Mouse (Mus musculus) layer of hippocampus, adult 2 months (tissue): Measurements from ENCODE around the gene Dhx58. TPM values are rescaled to one million over a fixed set of nuclear protein-coding genes. Genes with fewer than 3 reads are reported as not detected.
"Not testable (repeated sequence)": the region's sequence is repeated elsewhere in the genome, so short reads cannot be mapped to it uniquely, and the experiment has no call there.

Experiments used
- DNase-seq, 2 experiments: peaks; one replicate each; pipeline ENCODE4 v3.0.0; 2022; ENCODE audit warnings: low spot score in 2 of 2
- H3K27ac ChIP-seq: fragments of 200-600 bp; 2 replicates; pipeline ENCODE4 v1.8.1; 2022
- H3K4me3 ChIP-seq: fragments of 200-600 bp; 2 replicates; pipeline ENCODE4 v1.8.1; 2022; ENCODE audit warnings: mild to moderate bottlenecking
- CTCF ChIP-seq: fragments of 200-600 bp; conservative IDR thresholded peaks from 2 replicates; pipeline ENCODE4 v1.8.1; 2022; ENCODE audit warnings: antibody characterized with exemption, mild to moderate bottlenecking, moderate library complexity
- total RNA-seq, 2 experiments: library from RNA; stranded (reverse); gene quantifications; 2 replicates each; pipeline ENCODE4 v1.2.3; 2021

The Dhx58 gene
- total RNA-seq, 2 experiments from 2014 or later, result 1.6 to 2.3 TPM

GRCm38 (mm10) chr11:100685371-100685770 lies 18.7 kb downstream of the Dhx58 start:
- H3K27ac ChIP-seq, result no peak overlapping the region
- no peak for TF ChIP-seq CTCF
- no peak overlapping the region for H3K4me3 ChIP-seq
- DNase-seq, result no peak

GRCm38 (mm10) chr11:100684084-100684483 lies 20.0 kb downstream of the Dhx58 start:
- no peak overlapping the region for H3K27ac ChIP-seq
- no peak overlapping the region for H3K4me3 ChIP-seq
- no peak for TF ChIP-seq CTCF
- no peak for DNase-seq

GRCm38 (mm10) chr11:100682526-100682925 lies 21.5 kb downstream of the Dhx58 start:
- DNase-seq, result no peak
- no peak overlapping the region for H3K4me3 ChIP-seq
- H3K27ac ChIP-seq, result no peak overlapping the region
- TF ChIP-seq CTCF, result no peak

- H3K4me3 ChIP-seq, result no peak overlapping the region
- no peak for DNase-seq
- no peak overlapping the region for H3K27ac ChIP-seq
- TF ChIP-seq CTCF, result no peak
Observed at GRCm38 (mm10) chr11:100681826-100682225, 22.2 kb downstream of the Dhx58 start.

GRCm38 (mm10) chr11:100677810-100678209 lies 26.3 kb downstream of the Dhx58 start:
- Histone ChIP-seq H3K4me3 (no peak overlapping the region), H3K27ac (no peak overlapping the region)
- TF ChIP-seq CTCF, result no peak
- peak in 1 of 2 experiments; percentile 47 for DNase-seq

- DNase-seq, result no peak
- no peak overlapping the region for H3K4me3 ChIP-seq
- H3K27ac ChIP-seq, result peak overlapping the region; percentile 18; the same call in 1 of the 2 replicates
- no peak for TF ChIP-seq CTCF
Observed at GRCm38 (mm10) chr11:100673169-100673568, 30.9 kb downstream of the Dhx58 start.

GRCm38 (mm10) chr11:100671956-100672355 lies 32.1 kb downstream of the Dhx58 start:
- TF ChIP-seq CTCF, result no peak
- no peak for DNase-seq
- no peak overlapping the region for H3K27ac ChIP-seq

GRCm38 (mm10) chr11:100671049-100671448 lies 33.0 kb downstream of the Dhx58 start:
- no peak overlapping the region for H3K4me3 ChIP-seq
- DNase-seq, result no peak
- TF ChIP-seq CTCF, result no peak
- H3K27ac ChIP-seq, result no peak overlapping the region

More at GRCm38 (mm10) chr11:100671956-100672355, 32.1 kb downstream of the Dhx58 start:
- H3K4me3 ChIP-seq, result no peak overlapping the region

- no peak overlapping the region for H3K27ac ChIP-seq
- TF ChIP-seq CTCF, result no peak
- H3K4me3 ChIP-seq, result no peak overlapping the region
- no peak for DNase-seq
Observed at GRCm38 (mm10) chr11:100659806-100660205, 44.3 kb downstream of the Dhx58 start.

- no peak for TF ChIP-seq CTCF
Observed at GRCm38 (mm10) chr11:100656458-100656857, 47.6 kb downstream of the Dhx58 start.

GRCm38 (mm10) chr11:100655589-100655988 lies 48.5 kb downstream of the Dhx58 start:
- not testable (repeated sequence) for H3K4me3 ChIP-seq, H3K27ac ChIP-seq, DNase-seq
- peak; percentile 51 for TF ChIP-seq CTCF

More at GRCm38 (mm10) chr11:100656458-100656857, 47.6 kb downstream of the Dhx58 start:
- no peak overlapping the region for H3K27ac ChIP-seq
- DNase-seq, result no peak
- no peak overlapping the region for H3K4me3 ChIP-seq

- no peak for DNase-seq
- TF ChIP-seq CTCF, result no peak
- no peak overlapping the region for H3K4me3 ChIP-seq
- no peak overlapping the region for H3K27ac ChIP-seq
Observed at GRCm38 (mm10) chr11:100651748-100652147, 52.3 kb downstream of the Dhx58 start.

- TF ChIP-seq CTCF, result no peak
- DNase-seq, result no peak
- Histone ChIP-seq H3K27ac (no peak overlapping the region), H3K4me3 (no peak overlapping the region)
Observed at GRCm38 (mm10) chr11:100651205-100651604, 52.9 kb downstream of the Dhx58 start.

GRCm38 (mm10) chr11:100648405-100648804 lies 55.7 kb downstream of the Dhx58 start:
- TF ChIP-seq CTCF, result no peak
- Histone ChIP-seq H3K4me3 (no peak overlapping the region), H3K27ac (no peak overlapping the region)
- DNase-seq, result no peak

- Histone ChIP-seq H3K27ac (no peak overlapping the region), H3K4me3 (no peak overlapping the region)
- no peak for DNase-seq
- TF ChIP-seq CTCF, result peak; percentile 68
Observed at GRCm38 (mm10) chr11:100646265-100646664, 57.8 kb downstream of the Dhx58 start.

Other genes starting within 250 kb of the Dhx58 start
- gene Klhl11, start 231.5 kb downstream of the Dhx58 start, total RNA-seq, result 100 to 1,000 TPM; 119 to 121 TPM
- gene Acly, start 176.3 kb downstream of the Dhx58 start, total RNA-seq, result 100 to 1,000 TPM; 103 to 117 TPM
- gene Ttc25, start 158.7 kb downstream of the Dhx58 start, total RNA-seq, result 1 to 10 TPM; 1.3 to 1.7 TPM
- gene Cnp, start 129.4 kb downstream of the Dhx58 start, total RNA-seq, result 100 to 1,000 TPM; 168 to 183 TPM
- gene Nkiras2, start 85.0 kb downstream of the Dhx58 start, total RNA-seq, result 10 to 100 TPM; 11.8 to 13.1 TPM
- gene Dnajc7, start 84.1 kb downstream of the Dhx58 start, total RNA-seq, result 100 to 1,000 TPM; 242 to 257 TPM
- under 1 TPM; 0.20 to 0.67 TPM for gene Zfp385c, start 11.8 kb downstream of the Dhx58 start, total RNA-seq
- 10 to 100 TPM; 55.4 to 57.8 TPM for gene Kat2a, start 8.2 kb upstream of the Dhx58 start, total RNA-seq
- not detected for gene Hspb9, start 9.6 kb upstream of the Dhx58 start, total RNA-seq
- gene Rab5c, start 33.9 kb upstream of the Dhx58 start, total RNA-seq, result 100 to 1,000 TPM; 137 to 148 TPM
- 1 to 10 TPM; 1.8 to 2.8 TPM for gene Kcnh4, start 55.7 kb upstream of the Dhx58 start, total RNA-seq
- gene Hcrt, start 58.7 kb upstream of the Dhx58 start, total RNA-seq, result not detected
- 1 to 10 TPM; 4.3 to 5.2 TPM for gene Ghdc, start 66.7 kb upstream of the Dhx58 start, total RNA-seq
- 10 to 100 TPM; 11.6 to 13.8 TPM for gene Stat5b, start 146.5 kb upstream of the Dhx58 start, total RNA-seq
- 1 to 10 TPM; 1.7 to 2.0 TPM for gene Stat5a, start 155.1 kb upstream of the Dhx58 start, total RNA-seq
- gene Stat3, start 235.3 kb upstream of the Dhx58 start, total RNA-seq, result 10 to 100 TPM; 39.5 to 42.3 TPM